ENCODE assay signal across 21 mouse cellular contexts in genomic region chr3:132856651-132857050, GRCm38 (mm10).
DNase-seq lines count a peak whose midpoint lies in the region; ATAC-seq and TF ChIP-seq lines count a peak whose summit lies in the region.
"Had no signal": no experiment of that assay in that cellular context is flagged by ENCODE, and none has a peak within 500 bp of the region (broad histone marks: within the 10 kb centered on the region; RNA-seq: fewer than 3 reads in every experiment).

No protein-coding gene starts in this region.

- 0 out of 2 replicates have a peak, but pooled peaks cover 4% of the 10 kb centered on the region for H3K27me3 ChIP-seq in lung, embryonic 14.5 days (ENCODE audit: insufficient read depth, low read length)
- H3K27me3 ChIP-seq: forebrain, embryonic 12.5 days; kidney, embryonic 15.5 days; liver, embryonic 15.5 days; midbrain, embryonic 12.5 days; neural tube, embryonic 15.5 days had no signal

- no peak overlapping the region for H3K4me2 ChIP-seq in lung, embryonic 14.5 days
- H3K4me2 ChIP-seq: forebrain, embryonic 12.5 days; hindbrain, embryonic 14.5 days; kidney, embryonic 15.5 days; liver, embryonic 15.5 days; midbrain, embryonic 12.5 days; neural tube, embryonic 15.5 days had no signal

- DNase-seq in heart, adult 11 months = peak; percentile 74
- DNase-seq in heart, adult 18-20 months = no peak
- DNase-seq in lung, embryonic 14.5 days = peak; percentile 55
- no peak for DNase-seq in lung, postnatal 25 days (ENCODE audit: low spot score)
- peak; percentile 27 to 68 for DNase-seq in lung, postnatal 4 days
- DNase-seq in cerebellum, adult 11 months = no peak
- DNase-seq: cerebellum, postnatal 14 days; gastrocnemius, postnatal 25 days; heart, postnatal 4 days; left cerebral cortex, postnatal 4 days; liver; thymus, adult 18-20 months; thymus, postnatal 36 days had no signal

- ATAC-seq in lung, embryonic 14.5 days (ENCODE audit: insufficient read depth) = no peak
- ATAC-seq in common myeloid progenitor, adult 5-6 weeks (replicated peaks; ENCODE audit: low read depth, poor library complexity, severe bottlenecking) = peak; percentile 38; the same call in 1 of the 2 replicates
- ATAC-seq: activated CD4-positive, CD25-positive, alpha-beta regulatory T cell, adult 4 months had no signal

- WGBS in lung, embryonic 14.5 days = 40% methylated on average over 6 of the region's 6 CpGs

- H3K27ac ChIP-seq in lung, embryonic 14.5 days (ENCODE audit: low read depth) = no peak overlapping the region
- H3K27ac ChIP-seq: forebrain, embryonic 12.5 days; hindbrain, embryonic 14.5 days; liver, embryonic 15.5 days; midbrain, embryonic 12.5 days; neural tube, embryonic 15.5 days had no signal

- H3K36me3 ChIP-seq in lung, embryonic 14.5 days (ENCODE audit: insufficient read depth) = no peaks in the 10 kb centered on the region
- H3K36me3 ChIP-seq: forebrain, embryonic 12.5 days; kidney, embryonic 15.5 days; liver, embryonic 15.5 days; midbrain, embryonic 12.5 days; neural tube, embryonic 15.5 days had no signal

- no peak for TF ChIP-seq CTCF in lung, embryonic 14.5 days (IDR thresholded peaks at IDR 0.05; ENCODE audit: low read depth)

- no peak overlapping the region for H3K9ac ChIP-seq in lung, embryonic 14.5 days
- H3K9ac ChIP-seq: forebrain, embryonic 12.5 days; hindbrain, embryonic 14.5 days; kidney, embryonic 15.5 days; liver, embryonic 15.5 days; midbrain, embryonic 12.5 days; neural tube, embryonic 15.5 days had no signal

- H3K4me3 ChIP-seq in lung, embryonic 14.5 days (ENCODE audit: low read depth, low read length) = no peak overlapping the region
- H3K4me3 ChIP-seq: forebrain, embryonic 12.5 days; kidney, embryonic 15.5 days; liver, embryonic 15.5 days; midbrain, embryonic 12.5 days; neural tube, embryonic 15.5 days had no signal

- H3K9me3 ChIP-seq in lung, embryonic 14.5 days (ENCODE audit: low read depth, low read length) = no peaks in the 10 kb centered on the region
- H3K9me3 ChIP-seq: forebrain, embryonic 12.5 days; kidney, embryonic 15.5 days; liver, embryonic 15.5 days; midbrain, embryonic 12.5 days; neural tube, embryonic 15.5 days had no signal

- peaks cover 15% of the 10 kb centered on the region for H3K4me1 ChIP-seq in lung, embryonic 14.5 days (ENCODE audit: insufficient read depth)
- H3K4me1 ChIP-seq: liver, embryonic 15.5 days; neural tube, embryonic 15.5 days had no signal

Comparison
In these comparisons a context has a peak if more than half of its experiments do, and no peak if none do; other contexts are left out.
1. DNase-seq: peak in heart, adult 11 months (single experiment), lung, embryonic 14.5 days (single experiment) and lung, postnatal 4 days (2 of 2); none in heart, adult 18-20 months (0 of 2), lung, postnatal 25 days (single experiment) and cerebellum, adult 11 months (single experiment).